Mouse (Mus musculus) CD8-positive naive resting alpha-beta T cell, adult 2 months (primary cell): ENCODE data around the gene Psmd12.

Source experiments
- DNase-seq, 2 experiments: peaks; one replicate each; pipeline ENCODE4 v3.0.0; 2022; ENCODE audit warnings: low read depth in 2 of 2, low spot score in 2 of 2

Gene Psmd12

DNA sequence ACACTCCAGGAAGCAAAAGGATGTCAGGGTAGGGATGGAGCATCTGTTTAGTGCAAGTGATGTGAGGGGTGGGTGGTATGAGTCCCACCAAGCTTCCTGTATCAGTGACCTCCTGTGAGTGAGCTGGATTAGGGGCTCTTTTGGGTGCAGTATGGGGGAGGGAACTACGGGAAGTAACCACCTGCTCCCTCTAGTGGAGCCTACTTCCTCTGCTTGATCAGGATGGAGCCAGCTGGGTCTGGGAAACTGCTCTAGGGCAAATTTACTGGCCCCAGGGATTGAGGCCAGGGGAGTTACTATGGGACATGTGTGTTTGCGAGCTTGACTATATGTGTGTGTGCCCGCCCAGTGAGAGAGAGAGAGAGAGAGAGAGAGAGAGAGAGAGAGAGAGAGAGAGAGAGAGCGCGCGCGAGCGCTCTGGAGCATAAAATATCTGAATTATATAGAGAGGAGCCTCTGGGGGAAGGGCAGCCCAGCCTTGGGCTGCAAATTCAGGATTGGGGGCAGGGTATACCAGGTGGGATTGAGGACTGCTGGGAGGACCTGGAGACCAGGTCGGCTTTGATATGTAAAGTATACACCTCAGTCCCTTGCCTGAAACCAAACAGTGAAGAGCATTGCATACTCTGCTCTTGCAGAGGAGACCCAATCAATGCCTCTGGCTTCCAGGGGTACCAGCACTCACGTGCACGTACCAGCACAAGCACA lies 30.5 kb downstream of the Psmd12 start:
- DNase-seq: no peak

DNA sequence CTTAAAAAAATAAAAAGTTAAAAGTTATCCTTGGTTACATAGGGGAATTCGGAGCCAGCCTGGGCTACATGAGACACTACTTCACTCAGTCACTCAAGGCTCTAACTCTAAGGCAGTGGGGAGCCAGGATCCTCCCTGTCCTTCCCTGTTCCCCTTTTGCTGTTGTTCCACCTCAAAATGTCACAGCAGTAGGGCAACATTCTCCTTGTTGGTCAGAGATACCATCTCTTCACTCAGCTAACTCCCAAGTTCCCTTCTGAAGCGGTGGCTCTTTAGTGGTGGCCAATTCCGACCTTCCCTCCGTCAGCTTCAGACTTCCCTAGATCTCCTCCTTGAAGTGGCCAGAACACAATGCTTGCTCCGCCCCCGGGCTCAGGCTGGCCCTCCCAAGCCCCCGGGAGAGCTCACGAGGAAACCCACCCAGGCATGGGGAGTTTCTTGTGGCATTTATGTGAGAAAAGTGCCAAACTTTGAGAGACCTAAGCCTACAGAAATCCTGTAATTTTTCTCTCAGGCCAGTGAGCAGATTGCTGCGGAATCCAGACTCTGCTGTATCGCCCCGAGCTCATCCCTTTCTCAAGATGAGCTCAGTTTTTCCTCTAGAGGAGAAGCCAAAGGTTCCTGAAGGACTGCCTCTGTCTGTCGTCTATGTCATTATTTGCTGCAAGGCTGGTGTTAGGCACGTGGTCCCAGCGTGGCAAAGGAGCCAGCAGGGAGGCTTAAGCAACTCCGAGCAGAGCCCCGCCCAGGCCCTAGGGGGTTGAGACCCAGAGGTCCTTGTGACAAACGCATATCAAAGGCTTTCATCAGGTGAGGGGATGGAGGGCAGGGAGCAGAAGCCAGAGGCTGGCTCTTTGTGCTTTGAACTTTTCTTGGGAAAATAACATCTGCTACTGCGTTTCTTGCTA lies 31.3 kb downstream of the Psmd12 start:
- DNase-seq: no peak

DNA sequence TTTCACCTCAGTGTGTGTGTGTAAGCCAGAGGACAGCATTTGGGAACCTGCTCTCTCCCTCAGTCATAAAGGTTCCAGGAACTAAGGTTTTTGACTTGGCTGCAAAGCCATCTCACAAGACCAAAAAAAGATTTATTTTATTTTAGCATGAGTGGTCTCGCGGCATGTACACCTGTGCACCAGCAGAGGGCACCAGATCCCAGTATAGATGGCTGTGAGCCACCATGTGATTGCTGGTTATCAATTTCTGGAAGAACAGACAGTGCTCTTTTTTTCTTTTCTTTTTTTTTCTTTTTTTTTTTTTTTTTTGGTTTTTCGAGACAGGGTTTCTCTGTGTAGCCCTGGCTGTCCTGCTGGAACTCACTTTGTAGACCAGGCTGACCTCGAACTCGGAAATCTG lies 32.7 kb downstream of the Psmd12 start:
- peak; percentile 50 to 69 for DNase-seq

DNA sequence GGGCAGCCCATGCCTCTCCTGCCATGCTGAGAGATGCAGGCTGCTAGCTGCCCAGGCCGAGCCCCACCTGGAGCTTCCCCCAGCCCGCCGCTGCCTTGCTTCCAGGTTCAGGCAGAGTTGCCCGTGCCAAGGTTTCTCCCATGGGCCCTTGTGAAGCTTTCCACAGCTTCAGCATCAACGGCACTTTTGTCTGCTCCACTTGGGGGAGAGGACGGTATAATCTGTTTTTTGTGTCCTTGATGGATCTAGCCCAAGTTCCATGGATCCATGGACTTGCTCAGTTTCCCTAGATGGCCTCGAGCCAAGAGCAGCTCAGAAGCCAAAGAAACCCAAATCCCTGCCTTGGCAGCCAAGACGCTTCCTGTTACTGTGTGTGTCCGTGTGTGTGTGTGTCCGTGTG lies 33.8 kb downstream of the Psmd12 start:
- DNase-seq: no peak

DNA sequence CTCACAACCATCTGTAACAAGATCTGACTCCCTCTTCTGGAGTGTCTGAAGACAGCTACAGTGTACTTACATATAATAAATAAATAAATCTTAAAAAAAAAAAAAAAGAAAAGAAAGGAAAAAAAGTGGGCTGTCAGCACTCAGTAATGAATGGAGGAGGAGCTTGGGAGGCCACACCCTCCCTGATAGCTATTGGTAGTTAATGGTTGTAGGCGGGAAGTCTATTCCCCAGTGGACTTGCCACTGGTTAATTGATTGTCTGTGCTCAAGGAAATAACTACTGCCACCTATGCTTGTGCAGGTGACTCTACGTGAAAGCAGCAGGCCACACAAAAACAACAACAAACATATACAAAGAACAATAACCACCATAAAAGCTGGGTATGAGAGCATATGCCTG lies 37.1 kb downstream of the Psmd12 start:
- no peak for DNase-seq

DNA sequence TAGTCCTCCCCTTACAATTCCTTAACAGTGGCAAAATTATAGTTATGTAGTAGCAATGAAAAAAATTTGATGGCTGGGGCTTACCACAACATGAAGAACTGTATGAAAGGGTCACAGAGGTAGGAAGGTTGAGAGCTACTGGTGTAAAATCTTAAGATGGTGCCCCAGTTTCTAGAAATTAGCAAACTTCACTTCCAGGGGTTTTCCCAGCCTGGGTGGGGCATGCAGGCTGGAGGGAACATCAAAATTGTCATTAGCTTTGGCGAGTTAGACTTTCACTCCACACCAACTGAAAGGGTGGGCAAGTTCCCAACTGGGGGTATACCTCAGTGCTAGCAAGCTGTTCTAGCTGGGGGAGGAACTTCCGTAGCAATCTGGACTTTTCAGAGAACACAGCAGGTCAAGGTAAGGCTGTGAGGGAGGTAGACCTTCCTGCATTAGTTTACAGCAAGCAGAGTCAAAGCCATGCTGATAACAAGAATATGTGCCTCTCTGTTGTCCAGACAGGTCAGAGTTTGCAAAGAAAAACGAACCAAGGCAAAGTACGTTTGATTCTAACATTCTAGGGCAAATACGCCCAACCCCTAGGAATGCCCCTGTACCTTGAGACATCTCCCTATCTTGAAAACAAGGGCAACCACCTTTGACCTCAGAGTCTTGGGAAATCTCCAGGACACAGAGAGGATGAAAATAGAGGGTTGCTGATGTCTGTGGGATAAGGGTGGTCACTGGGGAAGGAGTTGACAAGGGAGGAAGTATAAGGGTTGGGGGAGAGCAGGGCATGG lies 39.6 kb downstream of the Psmd12 start:
- no peak for DNase-seq

DNA sequence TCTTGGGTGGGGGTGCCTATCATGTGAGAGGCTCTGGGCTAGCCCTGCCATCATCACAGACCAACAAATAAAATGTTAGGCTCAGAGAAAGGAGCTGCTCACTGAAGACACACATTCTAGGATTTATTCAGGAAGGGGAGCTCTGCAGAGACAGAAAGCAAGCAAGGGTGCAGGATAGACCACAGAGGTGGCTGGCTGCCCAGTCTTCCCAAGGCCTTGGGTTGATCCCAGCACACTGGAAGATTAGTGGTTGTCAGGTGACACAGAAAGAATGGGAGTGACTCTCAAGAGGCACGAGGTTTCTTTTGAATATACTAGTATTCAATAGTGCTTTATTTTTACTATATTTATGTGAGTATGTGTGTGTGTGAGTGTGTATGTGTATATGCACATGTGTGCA lies 41.9 kb downstream of the Psmd12 start:
- DNase-seq: no peak

DNA sequence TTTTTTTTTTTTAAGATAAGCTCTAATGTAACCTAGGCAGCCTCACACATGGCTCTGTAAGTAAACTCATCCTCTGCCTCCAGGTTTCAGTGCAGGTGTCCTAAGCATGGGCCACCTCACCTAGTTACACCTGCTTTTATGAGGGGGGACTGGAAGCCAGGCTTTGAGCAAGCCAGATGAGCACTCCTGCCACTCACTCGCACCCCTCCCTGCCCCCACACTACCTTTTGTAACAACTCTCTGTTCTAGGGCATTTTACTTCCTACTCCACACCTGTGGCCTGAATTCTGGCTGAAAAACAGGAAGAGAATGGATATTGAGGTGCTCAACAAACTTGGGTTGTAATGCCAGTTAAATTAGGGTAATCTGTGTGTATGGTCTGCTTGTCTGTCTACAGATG lies 45.7 kb downstream of the Psmd12 start:
- DNase-seq: no peak

DNA sequence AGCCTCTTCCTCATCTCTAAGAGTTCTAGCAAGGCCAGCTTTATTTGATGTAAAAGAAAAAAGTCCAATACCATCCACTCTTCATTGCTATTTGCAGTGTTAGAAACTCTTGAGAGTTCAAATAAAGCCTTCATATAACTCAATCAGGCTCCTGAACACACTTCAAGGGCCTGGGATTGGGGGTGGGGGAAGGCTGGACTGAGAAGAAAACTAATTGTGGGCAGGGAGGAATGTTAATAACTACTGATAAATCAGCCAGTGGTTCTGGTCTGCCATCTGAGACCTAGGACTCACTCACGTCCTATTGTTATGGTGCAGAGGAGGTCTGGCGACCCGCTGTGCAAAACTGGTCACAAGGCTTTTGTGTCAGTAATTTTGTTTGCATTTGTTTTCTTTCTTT lies 48.3 kb downstream of the Psmd12 start:
- DNase-seq: no peak

DNA sequence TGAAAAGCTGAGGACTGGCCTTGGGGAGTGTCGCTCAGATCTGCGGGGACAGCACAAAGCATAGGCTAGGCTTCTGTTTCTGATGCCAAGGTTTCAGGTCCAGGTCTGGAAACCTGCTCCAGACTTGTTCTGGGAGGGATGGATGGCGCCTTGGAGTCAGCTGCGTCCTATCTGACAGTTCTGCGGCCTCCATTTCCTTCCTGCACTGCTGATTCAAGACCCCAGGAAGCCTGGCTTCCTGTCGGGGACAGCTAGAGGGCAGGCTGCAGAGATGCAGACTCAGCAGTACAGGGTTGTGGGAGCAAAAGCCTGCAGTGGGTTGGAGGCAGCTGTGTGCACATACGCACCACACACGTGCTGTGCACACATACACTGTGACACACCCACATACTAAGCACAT lies 50.0 kb downstream of the Psmd12 start:
- DNase-seq: peak; percentile 18 to 28

DNA sequence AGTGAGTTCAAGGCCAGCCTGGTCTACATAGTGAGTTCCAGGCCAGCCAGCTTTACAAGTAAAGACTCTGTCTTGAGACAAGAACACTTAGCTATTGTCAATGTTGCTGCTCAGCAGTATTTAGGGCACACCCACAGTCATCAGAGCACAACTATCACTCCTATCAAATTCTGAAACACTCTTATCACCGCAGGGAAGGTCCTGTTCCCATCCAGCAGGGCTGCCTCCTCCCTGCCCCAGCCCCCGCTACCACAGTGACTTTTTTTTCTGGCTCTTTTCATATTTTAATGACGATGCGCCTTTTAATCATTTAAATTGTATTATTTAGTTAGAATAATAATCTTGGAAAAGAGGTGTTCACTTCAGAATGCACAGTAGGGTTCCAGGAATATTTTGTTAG lies 52.2 kb downstream of the Psmd12 start:
- no peak for DNase-seq

DNA sequence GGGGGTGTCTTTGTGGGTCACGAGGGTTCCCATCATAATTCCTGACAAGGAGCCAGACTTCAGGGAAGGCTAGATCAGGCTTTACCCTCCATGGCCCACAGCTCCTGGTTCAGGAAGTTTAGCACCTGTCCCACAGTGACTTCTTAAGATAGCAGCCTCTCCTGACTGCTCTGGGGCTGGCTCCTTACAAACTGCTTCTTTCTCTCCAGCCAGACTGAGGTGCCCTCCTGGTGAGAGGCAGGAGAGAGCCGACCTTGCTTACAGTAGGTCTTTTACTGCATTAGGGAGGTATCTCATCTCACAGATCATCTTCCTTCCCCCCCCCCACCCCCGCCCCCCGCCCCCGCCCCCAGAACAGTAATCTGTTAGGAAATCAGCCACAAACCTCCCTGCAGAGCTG lies 53.0 kb downstream of the Psmd12 start:
- DNase-seq: no peak

DNA sequence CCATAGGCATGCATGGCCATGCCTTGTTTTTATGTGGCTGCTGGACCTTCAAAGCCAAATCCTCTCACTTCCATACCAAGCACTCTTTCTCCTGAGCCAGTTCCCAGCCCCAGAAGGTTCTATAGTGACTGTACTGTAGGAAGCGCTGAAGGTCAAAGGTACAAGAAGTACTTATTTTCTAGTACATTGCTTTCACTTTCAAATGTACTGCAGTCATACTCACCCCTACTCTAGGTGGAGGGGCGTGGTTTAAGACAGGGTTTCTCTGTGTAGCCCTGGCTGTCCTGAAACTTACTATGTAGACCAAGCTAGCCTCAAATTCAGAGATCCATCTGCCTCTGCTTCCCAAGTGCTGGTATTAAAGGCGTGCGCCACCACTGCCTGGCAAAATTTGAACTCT lies 59.7 kb downstream of the Psmd12 start:
- DNase-seq: no peak

DNA sequence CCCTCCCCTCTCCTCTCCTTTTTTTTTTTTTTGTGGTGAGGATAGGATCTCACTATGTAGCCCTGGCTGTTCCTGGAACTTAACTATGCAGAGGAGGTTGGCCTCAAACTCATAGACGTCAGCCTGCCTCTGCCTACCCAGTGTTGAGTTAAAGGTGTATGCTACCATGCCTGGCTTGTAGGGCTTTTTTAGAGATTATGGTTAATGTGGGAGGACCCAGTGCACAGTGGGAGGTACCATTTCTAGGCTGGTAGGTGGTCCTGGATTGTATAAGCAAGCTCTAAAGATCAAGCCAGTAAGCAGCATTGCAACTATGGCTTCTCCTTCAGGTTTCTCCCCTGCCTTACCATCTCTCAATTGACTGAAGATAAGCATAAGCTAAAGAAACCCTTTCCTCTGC lies 61.1 kb downstream of the Psmd12 start:
- no peak for DNase-seq

DNA sequence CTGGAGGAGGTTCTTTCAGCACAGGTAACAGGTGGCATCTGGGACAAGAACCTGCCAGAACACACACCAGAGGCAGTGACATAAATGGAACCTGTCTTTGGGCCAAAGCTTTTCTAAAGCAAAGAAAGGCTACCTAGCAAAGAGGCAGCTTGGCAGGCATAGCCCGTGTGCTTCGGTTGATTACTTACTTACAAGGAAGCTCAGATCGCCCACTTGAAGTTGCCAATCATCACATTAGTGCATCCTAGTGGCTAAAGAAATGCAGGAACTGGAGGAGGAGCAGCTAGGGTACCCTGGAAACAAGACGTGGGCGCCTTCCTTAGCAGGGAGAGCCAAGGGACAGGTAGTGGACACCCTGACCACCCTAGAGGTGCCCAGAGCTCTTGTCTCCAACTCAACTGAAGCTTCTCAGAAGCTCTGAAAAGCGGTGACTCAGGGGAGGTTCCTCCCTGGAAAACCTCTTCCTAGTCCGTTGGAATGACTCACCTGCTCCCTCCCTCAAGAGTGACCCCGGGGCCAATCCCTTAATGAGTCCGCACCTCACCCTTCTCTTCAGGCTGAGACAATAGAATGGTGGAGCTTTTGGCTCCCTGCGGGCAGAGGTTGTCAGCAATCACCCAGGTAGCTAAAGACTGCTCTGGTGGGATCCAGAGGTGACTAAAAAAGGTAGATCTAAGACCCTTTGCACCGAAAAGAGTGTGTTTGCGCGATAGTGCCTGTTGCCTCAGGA lies 66.6 kb downstream of the Psmd12 start:
- no peak for DNase-seq

DNA sequence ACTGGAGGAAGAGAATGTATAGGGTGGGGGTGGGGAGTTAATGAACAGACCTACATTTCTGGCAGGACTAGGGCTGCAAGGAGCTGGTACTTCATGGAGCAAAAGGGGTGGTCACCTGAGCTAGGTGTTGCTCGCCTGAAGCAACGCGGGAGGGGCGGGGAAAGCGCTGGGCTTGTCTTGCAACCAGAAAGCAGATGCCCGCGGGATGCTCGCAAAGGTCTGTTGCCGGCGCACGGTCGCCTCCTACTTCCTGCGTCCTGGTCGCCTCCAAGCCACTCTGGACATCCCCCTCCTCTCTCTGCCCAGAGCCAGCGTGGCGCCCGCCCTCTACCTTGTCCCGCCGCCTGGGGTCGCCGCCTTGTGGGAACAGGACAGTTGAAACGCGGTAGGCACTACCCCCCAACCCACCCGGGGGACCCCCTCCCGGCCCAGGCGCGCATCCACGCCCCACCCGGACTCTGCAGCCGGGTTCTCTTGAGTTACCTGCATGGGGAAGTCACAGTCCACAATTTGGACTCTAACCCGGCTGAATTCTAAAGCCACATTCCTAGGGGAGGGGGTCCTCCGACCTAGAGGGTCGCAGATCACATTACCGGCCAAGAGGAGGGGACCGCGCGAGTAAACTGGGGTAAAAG lies 67.5 kb downstream of the Psmd12 start:
- peak; percentile 12 to 18 for DNase-seq

DNA sequence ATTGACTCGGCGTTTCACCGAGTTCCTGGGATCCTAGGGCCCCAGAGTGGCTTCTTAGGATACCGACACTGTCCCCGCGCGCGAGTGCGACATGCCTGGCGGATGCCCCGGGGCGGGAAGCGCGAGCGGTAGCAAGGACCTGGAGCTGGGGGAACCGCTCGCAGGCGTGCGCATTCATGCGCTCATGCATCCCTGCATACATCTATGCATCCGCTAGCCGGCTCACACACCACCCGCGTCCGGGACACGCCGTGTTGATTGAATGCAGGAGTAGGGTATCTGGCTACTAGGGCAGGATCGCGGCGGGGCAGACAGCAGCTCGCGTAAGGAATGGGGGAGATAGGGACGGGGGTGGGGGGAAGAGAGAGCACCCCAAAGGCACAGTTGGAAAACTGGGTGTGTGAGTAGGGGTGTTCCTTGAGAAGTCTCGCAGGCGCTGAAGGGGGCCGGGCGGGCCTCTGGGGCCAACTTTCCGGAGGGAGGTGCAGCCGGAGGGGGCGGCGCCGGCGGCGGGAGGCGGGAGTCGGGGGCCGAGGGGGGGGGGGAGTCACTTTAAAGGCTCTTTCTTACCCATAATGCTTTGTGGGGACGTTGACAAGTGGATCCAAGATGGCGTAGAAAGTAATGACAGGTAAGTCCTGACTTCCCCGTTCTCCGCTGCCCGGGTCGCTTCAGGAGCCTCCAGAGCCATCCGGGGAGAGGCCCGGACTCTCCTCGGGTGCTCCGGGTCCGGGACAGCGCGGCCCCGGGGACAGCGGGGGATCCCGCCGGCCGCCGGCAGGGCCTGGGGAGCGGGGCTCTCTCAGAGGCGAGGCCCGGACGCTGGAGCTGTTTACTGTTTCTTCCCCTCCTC lies 68.3 kb downstream of the Psmd12 start, which contains the start of gene Helz:
Helz (plus strand) TSS at position 580 of the 853 bp plus-strand sequence.
- peak; percentile 66 to 71 for DNase-seq

DNA sequence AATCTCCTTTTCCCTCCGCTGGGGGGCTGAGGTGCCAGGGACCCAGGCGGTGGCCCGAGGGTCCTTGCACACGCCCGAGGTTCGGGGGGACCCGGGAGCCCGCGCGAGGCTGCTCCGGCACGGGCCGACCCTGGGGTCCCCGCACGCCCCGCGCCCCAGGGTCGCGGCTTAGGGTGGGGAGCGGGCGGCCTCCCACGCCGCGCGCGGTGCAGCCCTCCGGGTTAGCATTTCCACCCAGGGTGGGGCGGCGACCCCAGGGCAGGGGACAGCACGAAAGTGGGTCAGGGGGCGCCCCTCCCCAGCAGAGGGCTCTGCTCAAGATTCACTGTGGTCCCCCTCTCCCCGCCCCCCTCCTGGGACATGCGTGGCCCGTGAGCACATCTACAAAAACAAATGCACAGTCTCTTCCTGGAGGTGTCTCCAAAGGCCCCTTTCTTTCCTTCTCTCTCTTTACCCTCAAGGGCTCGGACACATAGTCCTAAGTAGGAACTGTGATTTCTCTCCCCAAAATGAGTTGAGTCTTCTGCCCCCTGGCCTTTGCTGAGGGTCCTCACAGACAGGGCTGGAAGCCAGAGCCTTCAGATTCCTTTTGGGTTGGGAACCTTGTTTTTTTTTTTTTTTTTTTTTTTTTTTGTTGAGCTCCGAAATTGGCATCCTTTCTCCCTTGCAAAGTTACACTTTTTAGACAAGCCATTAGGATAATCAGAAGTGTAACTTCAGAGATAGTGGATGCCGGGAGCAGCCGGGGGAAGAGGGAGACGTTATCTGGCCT lies 69.1 kb downstream of the Psmd12 start:
- DNase-seq: peak in 1 of 2 experiments; percentile 18
